Mouse (Mus musculus): Measurements from ENCODE around the gene Stk11.

- no peak for TF ChIP-seq CTCF (IDR thresholded peaks at IDR 0.05; ENCODE audit: low read depth, low read length)
- no peak for TF ChIP-seq GATA1 (IDR thresholded peaks at IDR 0.05; ENCODE audit: borderline replicate concordance, low read length)
- TF ChIP-seq POLR2AphosphoS5 (IDR thresholded peaks at IDR 0.05; ENCODE audit: insufficient replicate concordance, low read depth, low read length) = no peak
These were observed 44.2 kb downstream of the Stk11 start for GRCm38 (mm10) chr10:80159561-80160454.
